Mouse (Mus musculus) adrenal gland, adult (tissue): Measurements from ENCODE around the gene L3hypdh.
A peak's percentile ranks its signal among the peaks of the same experiment; 100 is the strongest.
"Not testable (repeated sequence)": the region's sequence is repeated elsewhere in the genome, so short reads cannot be mapped to it uniquely, and the experiment has no call there.

Experiments
- DNase-seq, 2 experiments: peaks; one replicate each; pipeline ENCODE4 v3.0.0; 2022 to 2023; ENCODE audit warnings: low spot score in 1 of 2; ENCODE audit not compliant: inconsistent age in 2 of 2

L3hypdh gene

GRCm38 (mm10) chr12:72053851-72054250, 31.4 kb downstream of the L3hypdh start:
- no peak for DNase-seq

- peak in 1 of 2 experiments; percentile 65 for DNase-seq
Observed at GRCm38 (mm10) chr12:72053303-72053702, 31.9 kb downstream of the L3hypdh start.

- DNase-seq: no peak
Observed at GRCm38 (mm10) chr12:72052571-72052970, 32.7 kb downstream of the L3hypdh start.

GRCm38 (mm10) chr12:72050821-72051220, 34.4 kb downstream of the L3hypdh start:
- DNase-seq: no peak

GRCm38 (mm10) chr12:72050156-72050555, 35.1 kb downstream of the L3hypdh start:
- DNase-seq: not testable (repeated sequence)

- peak in 1 of 2 experiments; percentile 56 for DNase-seq
Observed at GRCm38 (mm10) chr12:72047513-72047912, 37.7 kb downstream of the L3hypdh start.

- no peak for DNase-seq
Observed at GRCm38 (mm10) chr12:72041238-72041637, 44.0 kb downstream of the L3hypdh start.

GRCm38 (mm10) chr12:72039501-72039900, 45.7 kb downstream of the L3hypdh start:
- no peak for DNase-seq

GRCm38 (mm10) chr12:72038866-72039265, 46.4 kb downstream of the L3hypdh start:
- DNase-seq: no peak

- DNase-seq: no peak
Observed at GRCm38 (mm10) chr12:72037049-72037448, 48.2 kb downstream of the L3hypdh start.

- no peak for DNase-seq
Observed at GRCm38 (mm10) chr12:72036097-72036661, 49.1 kb downstream of the L3hypdh start.

GRCm38 (mm10) chr12:72031794-72032193, 53.4 kb downstream of the L3hypdh start:
- DNase-seq: peak in 1 of 2 experiments; percentile 22

- DNase-seq: no peak
Observed at GRCm38 (mm10) chr12:72031171-72031570, 54.1 kb downstream of the L3hypdh start.

GRCm38 (mm10) chr12:72025275-72025795, 59.9 kb downstream of the L3hypdh start:
- DNase-seq: no peak

GRCm38 (mm10) chr12:72023572-72023971, 61.7 kb downstream of the L3hypdh start:
- DNase-seq: peak in 1 of 2 experiments; percentile 68
